Mouse (Mus musculus) stomach, embryonic 16.5 days (tissue): ENCODE measurements at regions not wholly inside any gene's neighbourhood (a gene's known extent, or its start where the extent isn't known, plus 50 kb on each side); places are given as distances from the start of the nearest gene placed in this dataset.

Experiments used
- ATAC-seq: fragments of 200-750 bp; cut with Nextera tagmentation; 2 replicates; pipeline ENCODE4 v1.8.0; 2017; ENCODE audit warnings: moderate number of reproducible peaks, moderate TSS enrichment; ENCODE audit not compliant: insufficient read depth, low FRiP score
- H3K27ac ChIP-seq: fragments of 300-500 bp; sonication (generic); 2 replicates; pipeline ENCODE4 v1.5.1; 2014; ENCODE audit warnings: low read length
- H3K27me3 ChIP-seq: fragments of 300-500 bp; sonication (generic); 2 replicates; pipeline ENCODE4 v1.6.1; 2014; ENCODE audit warnings: low read length, control low read depth, mixed read lengths; ENCODE audit not compliant: control insufficient read depth, insufficient read depth
- H3K36me3 ChIP-seq: fragments of 300-500 bp; sonication (generic); 2 replicates; pipeline ENCODE4 v1.6.1; 2014; ENCODE audit warnings: low read length; ENCODE audit not compliant: control insufficient read depth, insufficient read depth
- H3K4me1 ChIP-seq: fragments of 300-500 bp; sonication (generic); 2 replicates; pipeline ENCODE4 v1.6.1; 2014; ENCODE audit warnings: low read length, control low read depth, mixed read lengths; ENCODE audit not compliant: control insufficient read depth, insufficient read depth
- H3K4me2 ChIP-seq: fragments of 300-500 bp; sonication (generic); 2 replicates; pipeline ENCODE4 v1.6.1; 2014; ENCODE audit warnings: low read depth, low read length, mixed read lengths
- H3K4me3 ChIP-seq: fragments of 300-500 bp; sonication (generic); replicated peaks from 2 replicates; pipeline ENCODE4 v1.5.1; 2014; ENCODE audit warnings: mild to moderate bottlenecking, low read length
- H3K9ac ChIP-seq: fragments of 300-500 bp; sonication (generic); 2 replicates; pipeline ENCODE4 v1.6.1; 2014; ENCODE audit warnings: low read length
- H3K9me3 ChIP-seq: fragments of 300-500 bp; sonication (generic); replicated peaks from 2 replicates; pipeline ENCODE4 v1.6.1; 2016; ENCODE audit warnings: low read length, control low read depth; ENCODE audit not compliant: control insufficient read depth
- WGBS: fragments of 180-500 bp; shearing (Covaris S2); extraction: QIAGEN DNeasy Blood & Tissue Kit; methylation state at CpG from one replicate; pipeline ENCODE4 v1.1.7; 2014; 5-methylcytosine and 5-hydroxymethylcytosine counted together

DNA sequence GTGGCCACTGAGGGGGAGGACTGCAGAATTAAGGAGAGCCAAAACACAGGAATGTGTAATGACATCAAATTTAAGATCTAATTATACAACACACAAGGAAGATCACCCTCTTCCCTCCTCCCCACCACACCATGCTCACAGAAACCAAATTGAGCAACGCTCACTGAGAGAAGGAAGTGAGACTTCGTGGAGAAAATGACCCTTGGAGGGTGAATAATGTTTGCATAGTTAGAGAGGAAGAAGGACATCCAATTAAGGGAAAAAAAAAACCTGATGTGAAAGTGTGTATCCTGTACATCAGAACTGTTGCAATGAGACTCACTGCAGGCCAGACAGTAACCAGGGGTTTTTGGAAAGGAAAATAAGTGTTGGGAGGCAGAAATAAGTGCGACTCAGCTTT, 144.8 kb upstream of the Zeb2 start:
- H3K27me3 ChIP-seq = no peaks in the 10 kb centered on the region
- 67% methylated on average over 3 of the region's 3 CpGs for WGBS
- no peak overlapping the region for H3K4me3 ChIP-seq
- no peaks in the 10 kb centered on the region for H3K36me3 ChIP-seq
- no peak overlapping the region for H3K4me2 ChIP-seq
- no peak for ATAC-seq
- no peak overlapping the region for H3K27ac ChIP-seq
- H3K4me1 ChIP-seq = no peaks in the 10 kb centered on the region
- no peaks in the 10 kb centered on the region for H3K9me3 ChIP-seq
- H3K9ac ChIP-seq = no peak overlapping the region

DNA sequence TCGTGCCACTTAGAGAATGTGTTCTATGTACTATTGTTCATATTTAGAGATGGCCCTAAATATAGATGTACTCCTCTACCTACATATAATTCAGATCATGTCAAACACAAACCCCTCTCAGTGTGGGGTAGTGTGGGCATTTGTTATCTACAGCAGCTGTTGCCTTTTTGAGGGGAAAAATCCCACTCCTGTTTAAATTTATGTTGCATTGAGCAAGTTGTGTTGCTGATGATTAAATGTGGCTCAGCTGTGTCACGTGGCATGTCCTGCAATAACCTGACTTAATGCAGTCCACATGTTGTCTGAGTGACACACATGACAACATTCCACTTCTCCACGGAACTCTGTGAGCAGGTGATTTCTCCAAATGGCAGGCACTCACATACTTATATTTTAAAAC, 141.7 kb upstream of the Zeb2 start:
- Histone ChIP-seq H3K9me3 (no peaks in the 10 kb centered on the region), H3K4me3 (no peak overlapping the region), H3K27ac (no peak overlapping the region), H3K4me2 (no peak overlapping the region), H3K27me3 (no peaks in the 10 kb centered on the region), H3K4me1 (no peaks in the 10 kb centered on the region), H3K36me3 (no peaks in the 10 kb centered on the region), H3K9ac (no peak overlapping the region)
- ATAC-seq = no peak
- 66% methylated on average over 3 of the region's 3 CpGs for WGBS

DNA sequence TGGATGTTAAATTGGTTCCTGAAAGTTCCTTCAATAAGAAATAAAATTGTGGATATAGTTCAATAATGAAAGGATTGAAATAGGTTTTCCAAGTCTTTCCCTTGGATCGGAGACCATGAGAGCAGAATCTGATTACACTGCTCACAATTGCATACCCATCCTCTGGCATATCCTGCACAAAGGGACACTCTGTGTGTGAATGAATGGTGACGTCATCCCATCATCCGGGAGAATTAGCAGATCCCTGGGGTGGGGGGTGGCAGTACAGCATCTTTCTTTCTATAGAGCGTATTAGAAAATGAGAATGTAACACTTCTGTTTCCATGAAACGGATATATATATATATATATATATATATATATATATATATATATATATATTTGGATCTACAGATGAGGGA, 139.2 kb upstream of the Zeb2 start:
- Histone ChIP-seq H3K27me3 (no peaks in the 10 kb centered on the region), H3K9ac (no peak overlapping the region), H3K4me2 (no peak overlapping the region), H3K4me1 (no peaks in the 10 kb centered on the region), H3K27ac (no peak overlapping the region), H3K9me3 (no peaks in the 10 kb centered on the region), H3K4me3 (no peak overlapping the region), H3K36me3 (no peaks in the 10 kb centered on the region)
- ATAC-seq = no peak
- WGBS = 89% methylated on average over 5 of the region's 5 CpGs

DNA sequence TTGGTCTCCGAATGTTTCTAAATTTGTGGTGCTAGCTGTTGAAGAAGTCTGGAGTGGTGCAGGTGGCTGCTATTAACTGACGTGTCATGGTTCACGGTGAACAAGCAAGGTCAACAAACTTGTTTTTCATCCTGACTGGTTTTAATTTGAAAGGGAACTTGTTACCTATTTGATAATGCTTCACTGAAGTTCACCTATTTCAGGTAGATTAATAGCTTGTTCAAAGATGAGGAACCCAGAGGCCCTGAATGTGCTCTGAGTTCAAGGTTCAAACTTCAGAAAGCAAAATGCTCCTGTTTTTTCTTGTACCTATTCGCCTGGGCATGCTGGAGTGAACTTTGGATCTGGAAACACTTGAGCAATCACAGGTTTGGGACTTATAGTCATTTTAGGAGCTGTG, 136.7 kb upstream of the Zeb2 start:
- no peaks in the 10 kb centered on the region for H3K9me3 ChIP-seq
- ATAC-seq = no peak

DNA sequence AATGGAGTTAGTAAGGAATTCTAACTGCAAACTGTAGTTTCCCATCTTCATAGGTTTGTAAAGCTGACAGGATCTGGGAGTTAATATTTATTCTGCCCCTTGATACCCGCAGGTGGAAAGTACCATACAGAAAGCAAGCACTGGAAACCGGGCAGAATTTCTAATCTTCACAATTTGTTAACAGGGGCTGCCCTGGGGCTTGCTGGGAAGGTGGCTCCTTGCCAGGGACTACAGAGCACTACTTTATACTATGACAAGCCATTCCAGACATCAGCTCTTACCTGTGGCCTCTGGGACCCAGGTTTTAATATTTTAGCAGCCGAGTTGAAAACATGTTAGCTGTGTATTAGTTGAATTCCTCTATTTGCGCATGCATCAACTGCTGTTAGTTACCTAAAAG, 135.1 kb upstream of the Zeb2 start:
- no peak overlapping the region for H3K27ac ChIP-seq
- no peaks in the 10 kb centered on the region for H3K27me3 ChIP-seq
- H3K36me3 ChIP-seq = no peaks in the 10 kb centered on the region
- no peak overlapping the region for H3K4me2 ChIP-seq
- H3K9ac ChIP-seq = no peak overlapping the region
- H3K4me3 ChIP-seq = no peak overlapping the region
- no peaks in the 10 kb centered on the region for H3K4me1 ChIP-seq
- whole genome bisulfite sequencing = 63% methylated on average over 4 of the region's 4 CpGs
- no peak for ATAC-seq
- H3K9me3 ChIP-seq = no peaks in the 10 kb centered on the region

More for the DNA sequence above, 136.7 kb upstream of the Zeb2 start:
- Histone ChIP-seq H3K27me3 (no peaks in the 10 kb centered on the region), H3K4me3 (no peak overlapping the region), H3K27ac (no peak overlapping the region), H3K4me2 (no peak overlapping the region), H3K9ac (no peak overlapping the region), H3K4me1 (no peaks in the 10 kb centered on the region), H3K36me3 (no peaks in the 10 kb centered on the region)
- 53% methylated on average over 4 of the region's 4 CpGs for WGBS

DNA sequence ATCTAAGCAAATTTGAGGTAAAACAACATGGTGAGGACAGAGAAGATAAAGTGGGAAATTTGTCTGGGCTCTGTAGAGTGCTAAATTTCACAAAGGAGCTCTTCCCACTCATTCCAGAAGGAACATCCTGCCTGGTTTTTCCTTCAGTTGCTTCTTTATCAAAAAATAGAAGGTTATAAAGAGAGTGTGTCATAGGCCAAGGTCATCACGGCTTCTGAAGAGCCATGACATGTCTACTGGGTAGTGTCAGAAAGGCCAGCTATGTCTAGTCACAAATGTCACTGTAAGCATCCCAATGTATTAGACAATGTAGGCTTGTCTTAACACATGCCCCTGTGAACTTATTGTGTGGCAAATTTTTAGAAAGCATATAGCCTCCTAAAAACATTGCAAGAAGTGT, 132.5 kb upstream of the Zeb2 start:
- no peak for ATAC-seq
- no peak overlapping the region for H3K9ac ChIP-seq
- no peaks in the 10 kb centered on the region for H3K9me3 ChIP-seq
- H3K4me3 ChIP-seq = no peak overlapping the region
- H3K27me3 ChIP-seq = no peaks in the 10 kb centered on the region
- no peak overlapping the region for H3K27ac ChIP-seq
- no peak overlapping the region for H3K4me2 ChIP-seq
- H3K36me3 ChIP-seq = no peaks in the 10 kb centered on the region
- 85% methylated on average over 1 of the region's 1 CpGs for WGBS
- H3K4me1 ChIP-seq = no peaks in the 10 kb centered on the region

DNA sequence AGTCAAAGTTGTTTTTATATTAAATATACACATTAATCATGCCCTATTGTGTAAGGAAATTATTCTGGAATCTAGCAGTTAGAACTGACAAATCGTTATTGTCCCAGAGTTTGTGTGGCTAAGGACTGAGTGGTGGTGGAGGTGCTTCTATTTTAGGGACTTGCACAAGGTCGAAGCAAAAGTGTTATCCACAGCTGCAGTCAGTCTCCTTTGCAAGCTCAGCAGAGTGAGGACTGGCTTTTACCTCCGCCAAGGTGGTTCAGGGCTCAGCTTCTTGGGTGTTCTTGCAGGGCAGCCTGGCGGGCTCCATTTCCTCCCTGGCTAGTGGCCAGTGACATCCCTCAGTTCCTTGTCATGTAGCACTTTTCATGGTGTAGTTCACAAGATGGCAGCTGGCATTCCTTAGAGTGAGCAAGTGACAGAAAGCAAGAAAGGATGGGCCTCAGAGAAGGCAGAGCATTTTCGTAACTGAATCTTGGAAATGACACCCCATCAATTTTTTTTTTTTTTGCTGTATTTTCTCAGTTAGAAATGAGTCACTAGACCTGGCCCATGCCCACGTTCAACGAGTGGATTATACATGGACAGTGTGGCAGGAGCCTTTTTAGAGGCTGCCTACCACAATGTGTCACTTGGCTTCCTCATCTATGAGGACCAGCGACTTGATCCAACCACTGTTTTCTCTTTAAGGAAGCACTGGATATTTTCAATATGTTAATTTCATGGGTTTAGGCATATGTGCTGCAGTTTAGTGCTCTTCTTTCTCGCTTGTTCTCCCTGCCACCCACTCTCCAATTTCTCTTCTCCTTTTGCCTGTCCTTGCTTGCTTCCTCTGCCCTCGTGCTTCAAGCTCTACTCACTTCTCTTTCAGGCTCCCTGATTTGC, 129.1 kb upstream of the Zeb2 start:
- Histone ChIP-seq H3K9me3 (no peaks in the 10 kb centered on the region), H3K36me3 (no peaks in the 10 kb centered on the region), H3K4me2 (no peak overlapping the region), H3K4me1 (no peaks in the 10 kb centered on the region), H3K4me3 (no peak overlapping the region), H3K27ac (no peak overlapping the region), H3K27me3 (no peaks in the 10 kb centered on the region), H3K9ac (no peak overlapping the region)
- no peak for ATAC-seq
- WGBS = 65% methylated on average over 10 of the region's 10 CpGs

DNA sequence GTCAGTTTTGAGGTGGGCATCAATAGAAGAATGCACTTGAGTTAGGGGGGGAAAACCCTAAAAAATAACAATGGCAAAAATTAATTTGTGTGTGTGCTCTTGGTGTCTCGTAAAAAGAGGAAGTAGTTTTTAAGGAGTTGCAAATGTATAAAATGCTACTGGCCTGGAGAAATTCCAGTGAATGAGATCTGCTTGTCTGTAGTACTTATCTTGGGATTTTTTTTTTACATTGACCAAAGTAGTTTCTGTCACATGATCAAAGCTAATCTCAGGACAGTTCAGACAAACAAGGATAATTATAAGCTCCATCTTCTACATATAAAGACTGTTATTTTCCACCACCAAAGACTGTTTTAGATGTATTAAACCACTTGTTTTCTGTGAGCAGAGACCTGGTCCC, 128.3 kb upstream of the Zeb2 start:
- no peak for ATAC-seq
- no peaks in the 10 kb centered on the region for H3K36me3 ChIP-seq
- H3K4me3 ChIP-seq = no peak overlapping the region
- WGBS = 63% methylated on average over 1 of the region's 1 CpGs
- H3K4me2 ChIP-seq = no peak overlapping the region
- no peaks in the 10 kb centered on the region for H3K9me3 ChIP-seq
- no peaks in the 10 kb centered on the region for H3K4me1 ChIP-seq
- H3K27me3 ChIP-seq = no peaks in the 10 kb centered on the region
- H3K27ac ChIP-seq = no peak overlapping the region
- H3K9ac ChIP-seq = no peak overlapping the region

DNA sequence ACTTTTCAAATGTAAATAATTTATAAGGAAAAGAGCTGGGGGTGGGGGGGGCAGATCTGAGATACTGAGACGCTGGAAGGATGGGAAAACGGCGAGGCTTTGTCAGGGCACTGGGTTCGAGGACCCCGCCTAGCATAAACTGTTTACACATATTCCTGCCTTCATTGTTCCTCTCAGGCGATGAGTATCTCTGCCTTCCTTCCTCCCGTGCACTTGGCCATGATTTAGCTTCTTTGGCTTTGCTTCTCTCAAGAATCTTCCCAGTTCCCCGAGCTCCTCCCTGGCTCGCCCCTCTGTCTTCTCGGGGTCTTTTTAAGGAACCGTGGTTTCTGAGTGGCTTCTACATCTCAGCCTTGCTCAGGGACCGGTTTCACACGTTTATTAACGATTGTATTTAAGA, 127.3 kb upstream of the Zeb2 start:
- ATAC-seq = no peak
- Histone ChIP-seq H3K4me3 (no peak overlapping the region), H3K27me3 (no peaks in the 10 kb centered on the region), H3K27ac (no peak overlapping the region), H3K4me2 (no peak overlapping the region), H3K9ac (no peak overlapping the region), H3K4me1 (no peaks in the 10 kb centered on the region), H3K36me3 (no peaks in the 10 kb centered on the region), H3K9me3 (no peaks in the 10 kb centered on the region)
- WGBS = 75% methylated on average over 14 of the region's 14 CpGs
